Mouse (Mus musculus): ENCODE measurements around the gene Liph. TPM values are rescaled to one million over a fixed set of nuclear protein-coding genes. Genes with fewer than 3 reads are reported as not detected.
"Not testable (repeated sequence)": the region's sequence is repeated elsewhere in the genome, so short reads cannot be mapped to it uniquely, and the experiment has no call there.

The Liph gene
- polyA plus RNA-seq, 1 experiment from 2014 or later, result 0.92 TPM

- 81% methylated on average over 3 of the region's 3 CpGs for whole genome bisulfite sequencing
- Histone ChIP-seq H3K27me3 (ENCODE audit: control insufficient read depth, insufficient read depth, low read depth, low read length) (no peaks in the 10 kb centered on the region), H3K27ac (ENCODE audit: low read length) (no peak overlapping the region), H3K9ac (ENCODE audit: low read depth, low read length) (no peak overlapping the region), H3K36me3 (ENCODE audit: control insufficient read depth, insufficient read depth, low read length) (no peaks in the 10 kb centered on the region), H3K4me1 (ENCODE audit: control insufficient read depth, insufficient read depth, low read length) (no peaks in the 10 kb centered on the region), H3K9me3 (replicated peaks; ENCODE audit: control insufficient read depth, low read length, poor library complexity, severe bottlenecking) (no peaks in the 10 kb centered on the region), H3K4me2 (ENCODE audit: low read length) (no peak overlapping the region), H3K4me3 (ENCODE audit: low read depth, low read length) (no peak overlapping the region)
- ATAC-seq, result no peak
These were observed 6.1 kb upstream of the Liph start for GRCm38 (mm10) chr16:22001606-22002005.

- no peak for ATAC-seq
- Histone ChIP-seq H3K9me3 (replicated peaks; ENCODE audit: control insufficient read depth, low read length, poor library complexity, severe bottlenecking) (no peaks in the 10 kb centered on the region), H3K9ac (ENCODE audit: low read depth, low read length) (no peak overlapping the region), H3K4me1 (ENCODE audit: control insufficient read depth, insufficient read depth, low read length) (no peaks in the 10 kb centered on the region), H3K27me3 (ENCODE audit: control insufficient read depth, insufficient read depth, low read depth, low read length) (no peaks in the 10 kb centered on the region), H3K27ac (ENCODE audit: low read length) (no peak overlapping the region), H3K4me3 (ENCODE audit: low read depth, low read length) (no peak overlapping the region), H3K36me3 (ENCODE audit: control insufficient read depth, insufficient read depth, low read length) (no peaks in the 10 kb centered on the region), H3K4me2 (ENCODE audit: low read length) (no peak overlapping the region)
- 64% methylated on average over 4 of the region's 4 CpGs for WGBS
These were observed 5.7 kb upstream of the Liph start for GRCm38 (mm10) chr16:22001172-22001571.

- Histone ChIP-seq H3K27ac (ENCODE audit: low read length) (no peak overlapping the region), H3K9ac (ENCODE audit: low read depth, low read length) (no peak overlapping the region), H3K9me3 (replicated peaks; ENCODE audit: control insufficient read depth, low read length, poor library complexity, severe bottlenecking) (no peaks in the 10 kb centered on the region), H3K4me3 (ENCODE audit: low read depth, low read length) (no peak overlapping the region), H3K4me1 (ENCODE audit: control insufficient read depth, insufficient read depth, low read length) (no peaks in the 10 kb centered on the region), H3K27me3 (ENCODE audit: control insufficient read depth, insufficient read depth, low read depth, low read length) (no peaks in the 10 kb centered on the region), H3K36me3 (ENCODE audit: control insufficient read depth, insufficient read depth, low read length) (no peaks in the 10 kb centered on the region), H3K4me2 (ENCODE audit: low read length) (no peak overlapping the region)
- ATAC-seq, result no peak
- WGBS, result 84% methylated on average over 4 of the region's 4 CpGs
These were observed 4.7 kb upstream of the Liph start for GRCm38 (mm10) chr16:21999941-22000690.

- Histone ChIP-seq H3K9me3 (replicated peaks; ENCODE audit: control insufficient read depth, low read length, poor library complexity, severe bottlenecking) (no peaks in the 10 kb centered on the region), H3K4me3 (ENCODE audit: low read depth, low read length) (no peak overlapping the region), H3K9ac (ENCODE audit: low read depth, low read length) (no peak overlapping the region), H3K27ac (ENCODE audit: low read length) (no peak overlapping the region), H3K4me1 (ENCODE audit: control insufficient read depth, insufficient read depth, low read length) (no peaks in the 10 kb centered on the region), H3K36me3 (ENCODE audit: control insufficient read depth, insufficient read depth, low read length) (no peaks in the 10 kb centered on the region), H3K27me3 (ENCODE audit: control insufficient read depth, insufficient read depth, low read depth, low read length) (no peaks in the 10 kb centered on the region), H3K4me2 (ENCODE audit: low read length) (no peak overlapping the region)
- no peak for ATAC-seq
- 85% methylated on average over 5 of the region's 5 CpGs for WGBS
These were observed 2.6 kb upstream of the Liph start for GRCm38 (mm10) chr16:21998061-21998460.

GRCm38 (mm10) chr16:21996881-21997641 is 1.6 kb upstream of the Liph start:
- ATAC-seq, result no peak
- WGBS, result 75% methylated on average over 5 of the region's 5 CpGs
- Histone ChIP-seq H3K27ac (ENCODE audit: low read length) (no peak overlapping the region), H3K27me3 (ENCODE audit: control insufficient read depth, insufficient read depth, low read depth, low read length) (no peaks in the 10 kb centered on the region), H3K9me3 (replicated peaks; ENCODE audit: control insufficient read depth, low read length, poor library complexity, severe bottlenecking) (no peaks in the 10 kb centered on the region), H3K4me1 (ENCODE audit: control insufficient read depth, insufficient read depth, low read length) (no peaks in the 10 kb centered on the region), H3K9ac (ENCODE audit: low read depth, low read length) (no peak overlapping the region), H3K4me2 (ENCODE audit: low read length) (no peak overlapping the region), H3K4me3 (ENCODE audit: low read depth, low read length) (no peak overlapping the region), H3K36me3 (ENCODE audit: control insufficient read depth, insufficient read depth, low read length) (no peaks in the 10 kb centered on the region)

- Histone ChIP-seq H3K36me3 (ENCODE audit: control insufficient read depth, insufficient read depth, low read length) (no peaks in the 10 kb centered on the region), H3K27me3 (ENCODE audit: control insufficient read depth, insufficient read depth, low read depth, low read length) (no peaks in the 10 kb centered on the region), H3K4me1 (ENCODE audit: control insufficient read depth, insufficient read depth, low read length) (no peaks in the 10 kb centered on the region), H3K4me3 (ENCODE audit: low read depth, low read length) (no peak overlapping the region), H3K4me2 (ENCODE audit: low read length) (no peak overlapping the region), H3K9ac (ENCODE audit: low read depth, low read length) (no peak overlapping the region), H3K27ac (ENCODE audit: low read length) (no peak overlapping the region), H3K9me3 (replicated peaks; ENCODE audit: control insufficient read depth, low read length, poor library complexity, severe bottlenecking) (no peaks in the 10 kb centered on the region)
- 68% methylated on average over 4 of the region's 4 CpGs for WGBS
- no peak for ATAC-seq
These were observed 939 bp upstream of the Liph start for GRCm38 (mm10) chr16:21996402-21996801.

GRCm38 (mm10) chr16:21991774-21992173 is 3.7 kb downstream of the Liph start:
- Histone ChIP-seq H3K9ac (ENCODE audit: low read depth, low read length) (no peak overlapping the region), H3K4me3 (ENCODE audit: low read depth, low read length) (no peak overlapping the region), H3K36me3 (ENCODE audit: control insufficient read depth, insufficient read depth, low read length) (no peaks in the 10 kb centered on the region), H3K4me2 (ENCODE audit: low read length) (no peak overlapping the region), H3K9me3 (replicated peaks; ENCODE audit: control insufficient read depth, low read length, poor library complexity, severe bottlenecking) (no peaks in the 10 kb centered on the region), H3K27me3 (ENCODE audit: control insufficient read depth, insufficient read depth, low read depth, low read length) (no peaks in the 10 kb centered on the region), H3K4me1 (ENCODE audit: control insufficient read depth, insufficient read depth, low read length) (no peaks in the 10 kb centered on the region), H3K27ac (ENCODE audit: low read length) (no peak overlapping the region)
- 82% methylated on average over 2 of the region's 2 CpGs for WGBS
- ATAC-seq, result no peak

- not testable (repeated sequence) for H3K27me3 ChIP-seq (ENCODE audit: control insufficient read depth, insufficient read depth, low read depth, low read length); H3K9me3 ChIP-seq (replicated peaks; ENCODE audit: control insufficient read depth, low read length, poor library complexity, severe bottlenecking); H3K27ac ChIP-seq (ENCODE audit: low read length); H3K4me1 ChIP-seq (ENCODE audit: control insufficient read depth, insufficient read depth, low read length); H3K4me2 ChIP-seq (ENCODE audit: low read length); H3K9ac ChIP-seq (ENCODE audit: low read depth, low read length); ATAC-seq; H3K36me3 ChIP-seq (ENCODE audit: control insufficient read depth, insufficient read depth, low read length); H3K4me3 ChIP-seq (ENCODE audit: low read depth, low read length)
These were observed 4.6 kb downstream of the Liph start for GRCm38 (mm10) chr16:21990893-21991292.

GRCm38 (mm10) chr16:21987956-21988355 is 7.5 kb downstream of the Liph start:
- no peak for ATAC-seq
- Histone ChIP-seq H3K4me3 (ENCODE audit: low read depth, low read length) (no peak overlapping the region), H3K36me3 (ENCODE audit: control insufficient read depth, insufficient read depth, low read length) (no peaks in the 10 kb centered on the region), H3K9me3 (replicated peaks; ENCODE audit: control insufficient read depth, low read length, poor library complexity, severe bottlenecking) (no peaks in the 10 kb centered on the region), H3K4me1 (ENCODE audit: control insufficient read depth, insufficient read depth, low read length) (no peaks in the 10 kb centered on the region), H3K27ac (ENCODE audit: low read length) (no peak overlapping the region), H3K4me2 (ENCODE audit: low read length) (no peak overlapping the region), H3K9ac (ENCODE audit: low read depth, low read length) (no peak overlapping the region), H3K27me3 (ENCODE audit: control insufficient read depth, insufficient read depth, low read depth, low read length) (no peaks in the 10 kb centered on the region)
- 75% methylated on average over 5 of the region's 5 CpGs for WGBS
